Mouse (Mus musculus) cerebellum, adult 2 months (tissue): ENCODE data around the gene Pif1. TPM values are rescaled to one million over a fixed set of nuclear protein-coding genes. Genes with fewer than 3 reads are reported as not detected.

ENCODE experiments used
- DNase-seq, 2 experiments: peaks; one replicate each; pipeline ENCODE4 v3.0.0; 2021
- H3K27ac ChIP-seq: fragments of 200-500 bp; 2 replicates; pipeline ENCODE4 v1.5.1; 2012; ENCODE audit warnings: low read length, control low read depth, inconsistent platforms; ENCODE audit not compliant: insufficient read depth
- H3K27me3 ChIP-seq: fragments of 200-500 bp; 2 replicates; pipeline ENCODE4 v1.6.1; 2012; ENCODE audit warnings: inconsistent platforms, mild to moderate bottlenecking, low read length, moderate library complexity; ENCODE audit not compliant: control insufficient read depth, insufficient read depth
- H3K4me1 ChIP-seq: fragments of 200-500 bp; 2 replicates; pipeline ENCODE4 v1.6.1; 2011; ENCODE audit warnings: low read length; ENCODE audit not compliant: control insufficient read depth, insufficient read depth
- H3K4me3 ChIP-seq: fragments of 200-500 bp; replicated peaks from 2 replicates; pipeline ENCODE3; 2011; ENCODE audit warnings: mild to moderate bottlenecking, low read depth, low read length, control low read depth; ENCODE audit not compliant: insufficient read depth
- CTCF ChIP-seq: fragments of 200-500 bp; IDR thresholded peaks from 2 replicates; pipeline ENCODE4 v1.5.1; 2011; ENCODE audit warnings: low read depth, mild to moderate bottlenecking, control low read depth, low read length, moderate library complexity, borderline replicate concordance; ENCODE audit not compliant: insufficient read depth
- POLR2A ChIP-seq: fragments of 200-500 bp; IDR thresholded peaks from 2 replicates; pipeline ENCODE4 v1.6.1; 2011; ENCODE audit warnings: low read length, control low read depth, borderline replicate concordance; ENCODE audit not compliant: insufficient read depth
- WGBS: fragments of 180-500 bp; shearing (Covaris S2); methylation state at CpG from one replicate; pipeline ENCODE4 v1.1.7; 2018; 5-methylcytosine and 5-hydroxymethylcytosine counted together
- polyA plus RNA-seq: library from polyadenylated mRNA; depleted of rRNA; stranded (reverse); fragments of >200 nt; gene quantifications from 2 replicates; pipeline ENCODE4 v1.2.3, GENCODE M21; 2012; rRNA removed

Pif1 gene
- polyA plus RNA-seq, 1 experiment = 0.11 TPM

DNA sequence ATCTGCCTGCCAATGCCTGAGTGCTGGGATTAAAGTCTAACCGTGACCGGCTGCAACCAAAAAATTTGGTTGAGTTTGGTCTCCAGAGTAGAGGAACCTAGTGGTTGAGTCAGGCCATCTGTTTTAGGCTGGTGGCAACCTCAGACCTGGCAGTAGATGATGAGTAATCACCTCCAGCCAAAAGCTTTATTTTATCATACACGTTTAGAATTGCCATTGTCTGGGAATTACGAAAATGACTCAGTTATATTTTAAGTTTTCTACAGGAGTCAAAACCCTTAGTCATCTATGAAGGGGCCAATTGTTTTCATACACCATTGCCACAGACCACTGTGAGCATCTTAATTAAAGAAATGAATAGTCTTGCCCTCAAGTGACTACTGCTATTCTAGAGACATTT is 50.0 kb downstream of the Pif1 start:
- Histone ChIP-seq H3K27ac (no peak overlapping the region), H3K27me3 (no peaks in the 10 kb centered on the region; the same call in 1 of the 2 replicates), H3K4me3 (no peak overlapping the region), H3K4me1 (no peaks in the 10 kb centered on the region)
- TF ChIP-seq POLR2A = no peak
- no peak for TF ChIP-seq CTCF
- 78% methylated on average over 4 of the region's 4 CpGs for WGBS
- DNase-seq = no peak

DNA sequence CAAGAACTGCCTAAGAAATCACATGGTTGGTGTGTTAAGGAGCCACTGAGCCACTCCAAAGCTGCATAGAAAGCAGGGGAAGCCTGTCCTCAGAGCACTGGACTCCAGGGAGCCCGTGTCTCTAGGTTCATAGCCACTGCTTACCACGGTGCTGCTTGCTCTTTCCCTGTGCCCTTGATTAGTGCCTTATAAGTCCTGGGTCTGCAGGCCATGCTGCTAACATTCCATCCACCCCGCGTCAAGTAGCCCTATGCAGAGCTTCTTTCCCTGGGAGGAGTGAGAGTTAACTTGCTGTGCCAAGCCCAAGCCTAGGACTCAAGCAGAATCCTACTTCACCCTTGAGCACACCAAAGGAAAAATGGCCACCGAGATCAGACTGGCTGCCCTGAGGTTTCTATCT is 52.1 kb downstream of the Pif1 start:
- TF ChIP-seq POLR2A (no peak), CTCF (no peak)
- DNase-seq = no peak
- Histone ChIP-seq H3K27ac (no peak overlapping the region), H3K4me1 (no peaks in the 10 kb centered on the region), H3K4me3 (no peak overlapping the region), H3K27me3 (no peaks in the 10 kb centered on the region; the same call in 1 of the 2 replicates)
- 61% methylated on average over 5 of the region's 5 CpGs for WGBS

DNA sequence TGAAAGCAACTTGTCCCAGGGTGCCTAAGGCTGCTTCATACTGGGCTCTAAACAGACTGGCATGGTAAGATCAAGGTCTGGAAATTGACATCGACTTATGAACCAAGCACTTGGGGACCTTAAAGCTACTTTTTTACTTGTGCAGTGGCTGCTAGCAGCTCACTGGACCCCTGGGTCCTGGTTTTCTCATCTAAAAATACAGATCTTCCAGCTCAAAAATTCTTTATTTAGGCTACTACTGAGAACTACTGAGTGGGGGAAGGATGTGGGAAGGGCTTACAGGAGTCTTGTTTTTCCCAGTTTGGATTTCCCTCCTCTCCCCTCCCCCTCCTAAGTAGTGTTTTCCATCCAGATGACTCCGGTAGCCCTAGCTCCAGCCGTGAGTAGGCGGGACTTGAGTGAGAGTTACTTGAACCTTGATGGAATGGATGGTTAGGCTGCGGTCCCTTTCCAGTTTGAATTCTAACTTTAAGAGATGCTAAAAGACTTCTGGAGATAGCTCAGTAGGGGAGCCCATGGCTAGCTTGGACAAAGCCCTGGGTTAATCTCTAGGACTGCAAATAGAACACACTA is 54.0 kb downstream of the Pif1 start:
- WGBS = 22% methylated on average over 5 of the region's 5 CpGs
- TF ChIP-seq POLR2A (no peak), CTCF (no peak)

DNA sequence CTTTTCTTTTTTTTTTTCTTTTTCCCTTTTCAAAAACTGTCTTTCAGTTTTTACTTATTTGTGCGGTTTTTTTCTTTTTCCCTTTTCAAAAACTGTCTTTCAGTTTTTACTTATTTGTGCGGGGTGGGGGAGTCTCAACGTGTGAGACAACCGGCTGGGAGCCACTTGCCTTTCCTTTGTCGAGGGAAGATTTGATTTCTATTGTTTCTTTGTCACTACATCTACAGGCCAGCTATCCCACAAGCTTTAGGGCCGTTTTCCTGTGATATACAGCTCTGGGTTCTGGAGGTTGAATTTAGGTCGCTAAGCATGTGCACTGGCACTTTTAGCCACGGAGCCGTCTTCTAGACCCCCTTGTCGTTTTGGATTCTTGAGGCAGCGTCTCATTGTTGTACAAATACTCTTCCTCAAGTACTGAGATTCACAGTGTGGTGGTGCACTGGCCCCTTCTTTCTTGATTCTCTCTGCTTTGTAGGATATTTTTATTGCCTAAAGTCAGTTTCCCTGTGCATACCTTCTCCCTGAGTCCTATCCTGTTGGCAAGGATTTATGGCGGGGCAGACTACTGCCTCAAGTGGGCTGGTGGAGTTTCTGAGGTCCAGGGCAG is 54.6 kb downstream of the Pif1 start:
- H3K4me1 ChIP-seq = no peaks in the 10 kb centered on the region
- H3K27ac ChIP-seq = no peak overlapping the region
- no peaks in the 10 kb centered on the region; the same call in 1 of the 2 replicates for H3K27me3 ChIP-seq
- H3K4me3 ChIP-seq = no peak overlapping the region
- TF ChIP-seq CTCF (no peak), POLR2A (no peak)
- DNase-seq = no peak
- WGBS = 22% methylated on average over 12 of the region's 12 CpGs

More for the DNA sequence above, 54.0 kb downstream of the Pif1 start:
- Histone ChIP-seq H3K4me1 (no peaks in the 10 kb centered on the region), H3K27ac (no peak overlapping the region), H3K27me3 (no peaks in the 10 kb centered on the region; the same call in 1 of the 2 replicates), H3K4me3 (no peak overlapping the region)
- DNase-seq = no peak

DNA sequence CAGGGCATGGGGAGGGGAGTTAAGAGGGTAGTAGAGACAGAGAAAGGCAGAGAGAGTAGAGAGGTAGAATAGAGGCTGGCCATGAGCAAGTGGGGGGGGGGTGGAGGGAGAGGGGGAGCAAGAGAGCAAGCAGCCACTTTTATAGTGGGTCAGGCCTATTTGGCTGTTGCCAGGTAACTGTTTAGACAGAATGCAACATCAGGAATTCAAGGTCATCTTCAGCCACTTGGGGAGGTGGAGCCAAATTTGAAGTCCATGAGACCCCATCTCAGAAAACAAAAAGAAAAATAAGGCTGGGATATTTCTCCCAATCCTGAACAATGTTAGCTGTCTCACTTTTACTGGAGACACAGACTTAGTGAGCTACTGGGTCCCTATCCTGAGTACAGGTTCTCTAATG is 55.6 kb downstream of the Pif1 start:
- H3K4me3 ChIP-seq = no peak overlapping the region
- H3K4me1 ChIP-seq = no peaks in the 10 kb centered on the region
- no peak overlapping the region for H3K27ac ChIP-seq
- TF ChIP-seq POLR2A (no peak), CTCF (no peak)
- no peak for DNase-seq
- H3K27me3 ChIP-seq = no peaks in the 10 kb centered on the region; the same call in 1 of the 2 replicates

DNA sequence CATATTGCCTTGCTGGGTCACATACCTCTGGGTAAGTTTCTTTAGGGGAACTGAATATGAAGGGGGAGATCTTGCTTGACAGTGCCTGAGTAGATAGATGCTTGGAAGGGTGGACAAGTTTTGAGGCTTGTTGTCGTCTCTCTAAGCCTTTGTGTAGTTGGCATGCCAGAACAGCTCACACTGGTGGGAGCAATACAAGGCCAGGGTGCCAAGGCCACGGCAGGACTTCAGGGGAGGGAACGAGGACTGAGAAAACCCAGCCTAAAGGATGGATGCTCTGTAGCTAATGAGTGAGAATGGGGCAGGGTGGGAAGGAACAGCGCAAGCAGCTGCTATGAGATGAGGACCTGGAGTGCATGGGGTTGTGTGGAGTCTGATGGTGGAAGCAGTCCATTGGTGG is 58.0 kb downstream of the Pif1 start:
- H3K4me1 ChIP-seq = no peaks in the 10 kb centered on the region
- H3K27me3 ChIP-seq = no peaks in the 10 kb centered on the region; the same call in 1 of the 2 replicates
- WGBS = 63% methylated on average over 4 of the region's 4 CpGs
- no peak for TF ChIP-seq POLR2A
- TF ChIP-seq CTCF = no peak
- no peak overlapping the region for H3K4me3 ChIP-seq
- no peak overlapping the region for H3K27ac ChIP-seq
- DNase-seq = no peak

Other genes starting within 250 kb of the Pif1 start
- gene Pdcd7, start 241.1 kb upstream of the Pif1 start, polyA plus RNA-seq = 19.8 and 20.1 TPM in 2 replicates
- gene Ubap1l, start 226.1 kb upstream of the Pif1 start, polyA plus RNA-seq = 34.2 and 38.1 TPM in 2 replicates
- gene Kbtbd13, start 195.5 kb upstream of the Pif1 start, polyA plus RNA-seq = 0.11 and 0.14 TPM in 2 replicates
- 6.3 and 7.4 TPM in 2 replicates for gene Rasl12, start 188.7 kb upstream of the Pif1 start, polyA plus RNA-seq
- gene Slc51b, start 164.2 kb upstream of the Pif1 start, polyA plus RNA-seq = not detected in 2 replicates
- 18.0 and 18.8 TPM in 2 replicates for gene Mtfmt, start 151.4 kb upstream of the Pif1 start, polyA plus RNA-seq
- 25.0 and 25.2 TPM in 2 replicates for gene Spg21, start 126.2 kb upstream of the Pif1 start, polyA plus RNA-seq
- gene Ankdd1a, start 67.0 kb upstream of the Pif1 start, polyA plus RNA-seq = 0.79 and 1.1 TPM in 2 replicates
- gene Plekho2, start 7.1 kb upstream of the Pif1 start, polyA plus RNA-seq = 27.3 and 28.5 TPM in 2 replicates
- gene Rbpms2, start 42.5 kb downstream of the Pif1 start, polyA plus RNA-seq = 8.8 and 10.7 TPM in 2 replicates
- gene Oaz2, start 80.8 kb downstream of the Pif1 start, polyA plus RNA-seq = 218 and 230 TPM in 2 replicates
- 19.2 and 23.2 TPM in 2 replicates for gene Zfp609, start 240.4 kb downstream of the Pif1 start, polyA plus RNA-seq